Mouse (Mus musculus) intestine, embryonic 14.5 days (tissue): ENCODE results near the gene Urod. TPM values are rescaled to one million over a fixed set of nuclear protein-coding genes. Genes with fewer than 3 reads are reported as not detected.

Source experiments
- ATAC-seq: fragments of 200-750 bp; cut with Nextera tagmentation; replicated peaks from 2 replicates; pipeline ENCODE4 v1.8.0; 2017; ENCODE audit warnings: low read depth, moderate number of reproducible peaks, moderate TSS enrichment, moderate library complexity; ENCODE audit not compliant: low FRiP score, low TSS enrichment
- DNase-seq: peaks from one replicate; pipeline ENCODE4 v3.0.0-alpha.2; 2018; ENCODE audit warnings: low spot score
- H3K27ac ChIP-seq: fragments of 300-500 bp; sonication (generic); 2 replicates; pipeline ENCODE4 v1.5.1; 2014; ENCODE audit warnings: low read depth, mild to moderate bottlenecking, control low read depth
- H3K27me3 ChIP-seq: fragments of 300-500 bp; sonication (generic); replicated peaks from 2 replicates; pipeline ENCODE4 v1.6.1; 2014; ENCODE audit warnings: low read length, control low read depth; ENCODE audit not compliant: control insufficient read depth, insufficient read depth
- H3K36me3 ChIP-seq: fragments of 300-500 bp; sonication (generic); 2 replicates; pipeline ENCODE4 v1.6.1; 2014; ENCODE audit warnings: low read length, control low read depth; ENCODE audit not compliant: control insufficient read depth, insufficient read depth
- H3K4me1 ChIP-seq: fragments of 300-500 bp; sonication (generic); replicated peaks from 2 replicates; pipeline ENCODE4 v1.6.1; 2014; ENCODE audit warnings: low read length, control low read depth, mixed read lengths; ENCODE audit not compliant: control insufficient read depth, insufficient read depth
- H3K4me2 ChIP-seq: fragments of 300-500 bp; sonication (generic); 2 replicates; pipeline ENCODE4 v1.6.1; 2014; ENCODE audit warnings: low read length
- H3K4me3 ChIP-seq: fragments of 300-500 bp; sonication (generic); 2 replicates; pipeline ENCODE4 v1.5.1; 2014; ENCODE audit warnings: low read depth, low read length, control low read depth, mixed read lengths
- H3K9ac ChIP-seq: fragments of 300-500 bp; sonication (generic); 2 replicates; pipeline ENCODE4 v1.6.1; 2014; ENCODE audit warnings: mild to moderate bottlenecking, low read length
- H3K9me3 ChIP-seq: fragments of 300-500 bp; sonication (generic); 2 replicates; pipeline ENCODE4 v1.6.1; 2016; ENCODE audit warnings: low read length, control low read depth; ENCODE audit not compliant: control insufficient read depth
- WGBS: fragments of 180-500 bp; shearing (Covaris S2); extraction: QIAGEN DNeasy Blood & Tissue Kit; methylation state at CpG from one replicate; pipeline ENCODE4 v1.1.7; 2014; 5-methylcytosine and 5-hydroxymethylcytosine counted together
- polyA plus RNA-seq: library from polyadenylated mRNA; unstranded; fragments of >200 nt; fragmentation: Nextera tagmentation; extraction: Ambion mirVana; gene quantifications from 2 replicates; pipeline ENCODE4 v1.2.1, GENCODE M21; 2014

The Urod gene
- 64.8 and 75.7 TPM in 2 replicates for polyA plus RNA-seq

GRCm38 (mm10) chr4:116993672-116994621, at the start of gene Urod:
Urod (minus strand) TSS chr4:116994413.
- Histone ChIP-seq H3K27me3 (no peaks in the 10 kb centered on the region), H3K27ac (peak within 1 kb of the TSS; percentile 54), H3K4me2 (peak within 1 kb of the TSS; percentile 98), H3K9ac (peak within 1 kb of the TSS; percentile 67), H3K4me3 (peak within 1 kb of the TSS; percentile 84), H3K36me3 (peaks cover 20% of the 10 kb centered on the region; the same call in 1 of the 2 replicates), H3K4me1 (peaks cover 16% of the 10 kb centered on the region), H3K9me3 (no peaks in the 10 kb centered on the region)
- peak; percentile 90 for ATAC-seq
- WGBS, result 1% methylated on average over 38 of the region's 38 CpGs
- peak; percentile 94 for DNase-seq

GRCm38 (mm10) chr4:117041283-117041721, 47.1 kb upstream of the Urod start:
- Histone ChIP-seq H3K4me1 (peaks cover 9% of the 10 kb centered on the region), H3K4me3 (no peak overlapping the region), H3K9me3 (no peaks in the 10 kb centered on the region), H3K27ac (no peak overlapping the region), H3K36me3 (0 out of 2 replicates have a peak, but pooled peaks cover 6% of the 10 kb centered on the region), H3K27me3 (no peaks in the 10 kb centered on the region), H3K4me2 (no peak overlapping the region), H3K9ac (no peak overlapping the region)
- WGBS, result 45% methylated on average over 4 of the region's 4 CpGs
- DNase-seq, result no peak
- ATAC-seq, result no peak

DNA sequence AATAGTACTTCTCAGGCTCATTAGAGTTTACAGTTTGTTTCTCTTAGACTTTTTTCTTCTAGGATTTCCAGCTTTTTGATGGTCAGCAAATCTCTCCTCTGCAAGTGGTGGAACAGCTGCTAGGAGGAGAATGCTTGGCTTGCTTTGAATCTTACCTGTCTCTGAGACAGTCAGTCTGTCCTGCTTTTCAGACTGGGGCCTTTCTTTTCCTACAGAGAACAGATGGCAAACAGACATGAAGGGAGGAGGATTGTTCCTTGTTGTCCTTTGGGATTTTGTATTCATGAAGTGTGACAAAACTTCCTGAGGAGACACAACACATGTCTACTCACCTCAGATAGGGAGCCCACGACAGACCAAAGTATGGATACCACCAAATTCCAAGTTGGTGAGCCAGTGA, 46.6 kb upstream of the Urod start:
- peak overlapping the region; percentile 52; the same call in 1 of the 2 replicates for H3K27ac ChIP-seq

GRCm38 (mm10) chr4:117039925-117040687, 45.9 kb upstream of the Urod start:
- DNase-seq, result no peak
- no peaks in the 10 kb centered on the region for H3K27me3 ChIP-seq
- H3K9ac ChIP-seq, result no peak overlapping the region
- H3K4me3 ChIP-seq, result no peak overlapping the region
- H3K4me2 ChIP-seq, result no peak overlapping the region
- peak overlapping the region; percentile 52 for H3K27ac ChIP-seq
- H3K4me1 ChIP-seq, result peaks cover 9% of the 10 kb centered on the region
- H3K9me3 ChIP-seq, result no peaks in the 10 kb centered on the region
- no peak for ATAC-seq
- WGBS, result 38% methylated on average over 9 of the region's 9 CpGs
- peaks cover 12% of the 10 kb centered on the region; the same call in 1 of the 2 replicates for H3K36me3 ChIP-seq

More for the DNA sequence above, 46.6 kb upstream of the Urod start:
- no peaks in the 10 kb centered on the region for H3K27me3 ChIP-seq
- no peak overlapping the region for H3K4me3 ChIP-seq
- H3K9me3 ChIP-seq, result no peaks in the 10 kb centered on the region
- DNase-seq (no peak), ATAC-seq (no peak)
- WGBS, result 71% methylated on average over 1 of the region's 1 CpGs
- H3K9ac ChIP-seq, result no peak overlapping the region
- 0 out of 2 replicates have a peak, but pooled peaks cover 6% of the 10 kb centered on the region for H3K36me3 ChIP-seq
- no peak overlapping the region for H3K4me2 ChIP-seq
- H3K4me1 ChIP-seq, result peaks cover 9% of the 10 kb centered on the region

- no peak for DNase-seq
- no peak overlapping the region for H3K4me3 ChIP-seq
- 90% methylated on average over 1 of the region's 1 CpGs for WGBS
Measured at GRCm38 (mm10) chr4:117031105-117031504, 36.9 kb upstream of the Urod start.

GRCm38 (mm10) chr4:117023469-117023868, 29.3 kb upstream of the Urod start:
- DNase-seq, result no peak
- no peak overlapping the region for H3K27ac ChIP-seq
- H3K4me3 ChIP-seq, result no peak overlapping the region
- no peaks in the 10 kb centered on the region for H3K9me3 ChIP-seq
- 95% methylated on average over 4 of the region's 4 CpGs for WGBS
- peaks cover 38% of the 10 kb centered on the region for H3K36me3 ChIP-seq
- H3K27me3 ChIP-seq, result no peaks in the 10 kb centered on the region
- H3K4me1 ChIP-seq, result peaks cover 6% of the 10 kb centered on the region; the same call in 1 of the 2 replicates
- ATAC-seq, result no peak
- no peak overlapping the region for H3K4me2 ChIP-seq
- no peak overlapping the region for H3K9ac ChIP-seq

More at GRCm38 (mm10) chr4:117031105-117031504, 36.9 kb upstream of the Urod start:
- no peaks in the 10 kb centered on the region for H3K9me3 ChIP-seq
- no peak overlapping the region for H3K9ac ChIP-seq
- no peaks in the 10 kb centered on the region for H3K27me3 ChIP-seq
- no peak overlapping the region for H3K27ac ChIP-seq
- no peaks in the 10 kb centered on the region for H3K4me1 ChIP-seq
- ATAC-seq, result no peak
- peaks cover 42% of the 10 kb centered on the region for H3K36me3 ChIP-seq
- H3K4me2 ChIP-seq, result no peak overlapping the region

DNA sequence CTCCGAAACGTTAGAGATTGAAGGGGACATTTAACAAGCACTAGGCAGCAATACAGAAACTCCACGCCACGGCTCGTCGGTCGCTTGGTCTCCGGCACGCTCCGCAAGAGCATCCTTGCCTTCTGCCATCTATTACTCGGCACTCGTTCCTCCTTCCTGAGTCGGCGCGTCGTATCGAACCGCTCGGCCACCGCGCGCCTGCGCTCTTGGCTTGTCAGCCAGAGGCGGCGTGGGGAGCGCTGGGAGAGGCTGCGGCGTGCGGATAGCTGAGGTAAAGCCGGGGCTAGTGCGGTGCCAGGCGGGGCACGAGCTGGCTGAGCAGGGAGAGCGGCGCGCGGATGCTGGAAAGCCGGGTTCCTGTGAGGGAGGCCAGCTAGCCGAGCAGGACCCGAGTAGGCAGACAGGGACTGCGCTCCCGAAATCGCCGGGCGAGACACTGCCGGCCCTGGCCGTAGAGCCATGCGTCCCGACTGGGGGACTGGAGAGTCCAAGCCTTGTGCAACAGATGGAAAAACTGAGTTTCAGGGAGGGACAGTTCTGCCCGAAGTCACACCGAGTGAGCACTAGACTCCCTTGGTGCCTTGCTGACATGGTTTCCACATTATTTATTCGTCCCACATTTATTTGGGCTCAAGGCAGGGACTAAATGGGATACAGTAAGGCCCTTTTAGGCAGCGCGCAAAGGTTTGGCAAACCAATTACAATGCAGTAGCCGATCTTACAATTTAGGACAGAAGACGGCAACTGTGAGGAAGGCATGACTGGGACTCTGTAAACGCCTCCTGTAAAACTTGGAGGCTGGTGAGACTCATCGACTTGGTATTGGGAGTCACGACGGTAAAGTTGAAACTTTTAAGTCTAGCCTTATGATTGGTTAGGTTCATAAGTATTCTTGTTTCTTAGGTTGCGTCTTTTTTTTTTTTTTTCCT, 25.3 kb upstream of the Urod start, which contains the start of gene Eif2b3:
TSS of gene Eif2b3 (plus strand) at position 197 of the 929 bp plus-strand sequence.
- no peak within 1 kb of the TSS for H3K27ac ChIP-seq

More for the DNA sequence above, 25.3 kb upstream of the Urod start, which contains the start of gene Eif2b3:
- H3K9ac ChIP-seq, result peak within 1 kb of the TSS; percentile 72
- H3K4me3 ChIP-seq, result peak within 1 kb of the TSS; percentile 90
- ATAC-seq (peak; percentile 90), DNase-seq (peak; percentile 90)
- no peaks in the 10 kb centered on the region for H3K27me3 ChIP-seq
- WGBS, result under 1% methylated on average over 61 of the region's 61 CpGs
- H3K36me3 ChIP-seq, result peaks cover 20% of the 10 kb centered on the region
- peaks cover 6% of the 10 kb centered on the region; the same call in 1 of the 2 replicates for H3K4me1 ChIP-seq
- peak within 1 kb of the TSS; percentile 74 for H3K4me2 ChIP-seq
- H3K9me3 ChIP-seq, result no peaks in the 10 kb centered on the region
